Mouse (Mus musculus): ENCODE measurements around the gene Dolk. TPM values are rescaled to one million over a fixed set of nuclear protein-coding genes. Genes with fewer than 3 reads are reported as not detected.

Gene Dolk
- polyA plus RNA-seq, 1 experiment from 2014 or later: 26.9 TPM

DNA sequence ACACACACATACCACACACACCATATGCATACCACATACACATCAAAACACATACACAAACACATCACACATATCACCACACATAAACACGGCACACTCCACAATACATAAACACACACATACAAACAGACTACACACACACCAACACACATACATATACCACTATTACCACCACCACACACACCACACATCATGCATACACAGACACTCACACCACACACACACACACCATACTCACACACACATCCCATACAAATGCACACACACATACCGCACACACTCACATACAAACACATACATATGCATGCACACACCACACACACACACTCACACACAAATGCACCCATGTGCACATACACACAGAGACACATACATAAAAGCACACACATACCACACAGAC is 18.7 kb downstream of the Dolk start:
- H3K27me3 ChIP-seq: no peaks in the 10 kb centered on the region

GRCm38 (mm10) chr2:30266392-30266941 is 19.7 kb downstream of the Dolk start:
- peak overlapping the region; percentile 29 for H3K4me2 ChIP-seq
- H3K27ac ChIP-seq: peak overlapping the region; percentile 97
- H3K9me3 ChIP-seq (replicated peaks): no peaks in the 10 kb centered on the region
- peaks cover 22% of the 10 kb centered on the region for H3K36me3 ChIP-seq
- H3K27me3 ChIP-seq: no peaks in the 10 kb centered on the region
- peaks cover 64% of the 10 kb centered on the region for H3K4me1 ChIP-seq (replicated peaks)
- WGBS: 16% methylated on average over 4 of the region's 4 CpGs
- peak overlapping the region; percentile 9; the same call in 1 of the 2 replicates for H3K4me3 ChIP-seq
- H3K9ac ChIP-seq: peak overlapping the region; percentile 36
- ATAC-seq (replicated peaks; ENCODE audit: insufficient number of reproducible peaks, insufficient read depth, low FRiP score, low read depth): peak; percentile 57

More for the DNA sequence above, 18.7 kb downstream of the Dolk start:
- Histone ChIP-seq H3K9ac (no peak overlapping the region), H3K9me3 (replicated peaks) (no peaks in the 10 kb centered on the region), H3K4me2 (no peak overlapping the region), H3K36me3 (peaks cover 13% of the 10 kb centered on the region), H3K27ac (no peak overlapping the region), H3K4me3 (no peak overlapping the region), H3K4me1 (replicated peaks) (peaks cover 56% of the 10 kb centered on the region)
- ATAC-seq (replicated peaks; ENCODE audit: insufficient number of reproducible peaks, insufficient read depth, low FRiP score, low read depth): no peak
- 97% methylated on average over 2 of the region's 2 CpGs for WGBS

DNA sequence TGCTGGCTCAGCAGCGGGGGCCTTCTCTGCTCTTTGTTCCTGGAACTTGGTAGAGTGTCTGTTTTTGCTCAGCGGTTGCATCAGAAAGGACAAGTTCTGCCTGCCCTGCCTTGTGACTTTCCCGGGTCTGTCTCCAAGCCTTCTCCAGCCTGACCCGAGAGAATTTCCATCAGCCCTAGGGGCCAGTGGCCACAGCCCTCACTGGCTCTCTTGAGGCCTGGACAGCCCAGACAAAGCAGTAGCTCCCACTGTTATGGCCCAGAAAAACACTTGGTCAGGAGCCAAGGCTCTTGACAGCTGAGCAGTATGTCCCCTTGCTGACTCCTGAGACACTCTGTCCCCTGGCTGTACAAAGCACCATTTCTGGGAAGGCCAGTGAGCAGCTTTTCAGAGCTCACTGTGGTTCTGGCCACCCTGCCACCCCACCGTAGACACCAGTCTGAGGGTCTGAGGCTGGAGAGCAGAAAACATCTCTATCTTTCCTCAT is 20.3 kb downstream of the Dolk start, which contains the start of gene Phyhd1:
Gene Phyhd1 (plus strand): TSS at position 437 of the 487 bp plus-strand sequence.
- no peaks in the 10 kb centered on the region for H3K9me3 ChIP-seq (replicated peaks)
- peak within 1 kb of the TSS; percentile 97 for H3K27ac ChIP-seq
- WGBS: 16% methylated on average over 5 of the region's 5 CpGs
- H3K4me1 ChIP-seq (replicated peaks): peaks cover 64% of the 10 kb centered on the region
- peak; percentile 68 for ATAC-seq (replicated peaks; ENCODE audit: insufficient number of reproducible peaks, insufficient read depth, low FRiP score, low read depth)
- peak within 1 kb of the TSS; percentile 29 for H3K4me2 ChIP-seq
- H3K36me3 ChIP-seq: peaks cover 25% of the 10 kb centered on the region
- H3K4me3 ChIP-seq: peak within 1 kb of the TSS; percentile 9; the same call in 1 of the 2 replicates
- H3K27me3 ChIP-seq: no peaks in the 10 kb centered on the region
- H3K9ac ChIP-seq: peak within 1 kb of the TSS; percentile 36

- Histone ChIP-seq H3K36me3 (peaks cover 25% of the 10 kb centered on the region), H3K4me1 (replicated peaks) (peaks cover 68% of the 10 kb centered on the region), H3K9ac (peak overlapping the region; percentile 36; the same call in 1 of the 2 replicates), H3K4me2 (no peak overlapping the region), H3K9me3 (replicated peaks) (no peaks in the 10 kb centered on the region), H3K4me3 (no peak overlapping the region), H3K27ac (peak overlapping the region; percentile 97), H3K27me3 (no peaks in the 10 kb centered on the region)
- whole genome bisulfite sequencing: 43% methylated on average over 7 of the region's 7 CpGs
- ATAC-seq (replicated peaks; ENCODE audit: insufficient number of reproducible peaks, insufficient read depth, low FRiP score, low read depth): no peak; the same call in 1 of the 2 replicates
Measured at GRCm38 (mm10) chr2:30264671-30265519, 21.2 kb downstream of the Dolk start.

GRCm38 (mm10) chr2:30263811-30264210 is 22.3 kb downstream of the Dolk start:
- no peak for ATAC-seq (replicated peaks; ENCODE audit: insufficient number of reproducible peaks, insufficient read depth, low FRiP score, low read depth)
- Histone ChIP-seq H3K36me3 (peaks cover 25% of the 10 kb centered on the region), H3K9me3 (replicated peaks) (no peaks in the 10 kb centered on the region), H3K4me1 (replicated peaks) (peaks cover 72% of the 10 kb centered on the region), H3K4me2 (no peak overlapping the region), H3K27ac (peak overlapping the region; percentile 97; the same call in 1 of the 2 replicates), H3K27me3 (no peaks in the 10 kb centered on the region), H3K4me3 (no peak overlapping the region), H3K9ac (no peak overlapping the region)
- WGBS: 83% methylated on average over 6 of the region's 6 CpGs

- H3K4me1 ChIP-seq (replicated peaks): peaks cover 81% of the 10 kb centered on the region
- no peaks in the 10 kb centered on the region for H3K27me3 ChIP-seq
- no peak for ATAC-seq (replicated peaks; ENCODE audit: insufficient number of reproducible peaks, insufficient read depth, low FRiP score, low read depth)
- H3K36me3 ChIP-seq: peaks cover 29% of the 10 kb centered on the region
- H3K9ac ChIP-seq: no peak overlapping the region
- H3K4me3 ChIP-seq: no peak overlapping the region
- 37% methylated on average over 4 of the region's 4 CpGs for WGBS
- H3K4me2 ChIP-seq: no peak overlapping the region
- peak overlapping the region; percentile 57 for H3K27ac ChIP-seq
- no peaks in the 10 kb centered on the region for H3K9me3 ChIP-seq (replicated peaks)
Measured at GRCm38 (mm10) chr2:30262840-30263441, 23.2 kb downstream of the Dolk start.

GRCm38 (mm10) chr2:30261921-30262839 is 24.0 kb downstream of the Dolk start:
- H3K9ac ChIP-seq: no peak overlapping the region
- H3K4me2 ChIP-seq: no peak overlapping the region
- H3K4me3 ChIP-seq: no peak overlapping the region
- ATAC-seq (replicated peaks; ENCODE audit: insufficient number of reproducible peaks, insufficient read depth, low FRiP score, low read depth): no peak
- peaks cover 37% of the 10 kb centered on the region for H3K36me3 ChIP-seq
- no peaks in the 10 kb centered on the region for H3K27me3 ChIP-seq
- no peaks in the 10 kb centered on the region for H3K9me3 ChIP-seq (replicated peaks)
- H3K4me1 ChIP-seq (replicated peaks): peaks cover 87% of the 10 kb centered on the region
- 88% methylated on average over 18 of the region's 18 CpGs for WGBS
- peak overlapping the region; percentile 53 for H3K27ac ChIP-seq

DNA sequence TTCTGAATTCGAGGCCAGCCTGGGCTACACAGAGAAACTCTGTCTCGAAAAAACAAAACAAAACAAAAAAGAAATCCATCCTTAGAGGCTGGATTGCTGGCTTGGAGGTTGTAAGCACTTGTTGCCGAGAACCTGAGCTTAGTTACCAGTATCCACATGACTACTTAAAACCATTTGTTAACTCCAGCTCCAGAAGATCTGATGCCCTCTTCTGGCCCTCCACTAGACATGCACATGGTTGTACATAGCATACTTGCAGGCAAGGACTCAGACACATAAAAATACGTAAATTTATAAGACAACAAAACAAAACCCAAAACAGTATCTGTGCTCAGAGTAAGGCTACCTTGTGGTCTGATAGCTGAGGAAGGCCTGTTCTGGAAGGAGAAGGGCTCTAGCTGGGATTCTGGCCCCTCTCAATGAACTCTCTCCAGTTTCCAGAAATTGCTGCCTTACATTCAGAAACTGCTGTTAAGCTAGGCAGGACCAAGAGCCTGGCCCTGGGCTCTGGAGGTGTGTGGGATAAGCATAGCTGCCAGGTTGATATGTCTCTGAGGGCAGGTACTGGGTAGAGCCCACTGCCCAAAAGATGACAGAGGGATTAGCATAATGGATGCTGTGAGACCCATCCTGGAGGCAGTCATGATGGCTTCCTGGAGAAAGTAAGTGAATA is 24.9 kb downstream of the Dolk start:
- Histone ChIP-seq H3K27ac (no peak overlapping the region), H3K27me3 (no peaks in the 10 kb centered on the region), H3K9ac (no peak overlapping the region), H3K4me3 (no peak overlapping the region), H3K36me3 (peaks cover 47% of the 10 kb centered on the region), H3K4me2 (no peak overlapping the region), H3K4me1 (replicated peaks) (peaks cover 80% of the 10 kb centered on the region), H3K9me3 (replicated peaks) (no peaks in the 10 kb centered on the region)
- WGBS: 83% methylated on average over 4 of the region's 4 CpGs
- ATAC-seq (replicated peaks; ENCODE audit: insufficient number of reproducible peaks, insufficient read depth, low FRiP score, low read depth): no peak

DNA sequence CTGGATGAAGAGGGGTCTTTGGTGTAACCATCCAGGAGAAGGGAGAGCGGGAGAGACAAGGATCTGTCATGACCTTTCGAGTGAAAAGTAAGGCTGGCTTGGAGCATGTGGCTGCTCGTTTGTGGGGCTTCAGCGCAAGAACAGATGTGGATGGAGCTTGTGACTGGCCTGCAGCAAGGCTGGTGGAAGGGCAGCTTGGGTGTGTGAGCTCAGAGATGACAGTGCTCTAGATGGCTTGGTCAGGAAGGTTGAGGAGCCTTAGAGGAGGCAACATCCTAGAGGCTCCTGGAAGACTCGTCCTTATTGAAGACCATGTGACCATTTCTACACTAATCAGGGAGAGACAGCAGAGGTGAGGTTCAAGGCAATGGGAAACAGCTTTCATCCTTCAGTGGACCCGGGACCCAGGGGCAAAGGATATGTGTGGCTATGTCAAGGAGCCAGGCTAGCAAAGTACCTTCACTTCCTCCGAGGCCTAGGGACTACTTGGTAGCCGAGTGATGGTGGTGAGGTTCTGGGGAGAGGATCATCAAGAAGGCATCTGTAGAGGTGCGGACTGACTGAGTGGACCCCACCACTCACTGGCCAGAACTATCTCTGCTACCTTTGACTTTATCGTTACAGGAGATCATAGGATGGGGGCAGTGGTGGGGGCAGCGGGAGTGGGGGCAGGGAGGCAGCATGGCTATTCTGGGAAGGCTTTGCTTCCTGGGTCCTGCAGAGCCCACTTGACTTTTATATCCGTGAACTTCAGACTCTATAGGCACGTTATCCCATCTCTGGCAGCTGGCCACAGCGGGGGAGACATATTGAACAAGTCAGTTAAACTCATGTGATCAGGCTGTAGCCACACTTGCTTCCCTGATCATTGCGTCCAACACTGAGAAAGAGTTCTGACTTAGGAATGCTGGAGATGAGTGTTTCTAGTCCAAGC is 26.7 kb downstream of the Dolk start:
- no peak overlapping the region for H3K4me2 ChIP-seq
- peaks cover 62% of the 10 kb centered on the region for H3K4me1 ChIP-seq (replicated peaks)
- WGBS: 67% methylated on average over 15 of the region's 15 CpGs
- no peak overlapping the region for H3K4me3 ChIP-seq
- H3K9ac ChIP-seq: no peak overlapping the region
- peak overlapping the region; percentile 61 for H3K27ac ChIP-seq
- no peaks in the 10 kb centered on the region for H3K9me3 ChIP-seq (replicated peaks)
- H3K27me3 ChIP-seq: no peaks in the 10 kb centered on the region
- no peak for ATAC-seq (replicated peaks; ENCODE audit: insufficient number of reproducible peaks, insufficient read depth, low FRiP score, low read depth)
- H3K36me3 ChIP-seq: peaks cover 62% of the 10 kb centered on the region
